Mouse (Mus musculus): Measurements from ENCODE around the gene Olfr221.

DNA sequence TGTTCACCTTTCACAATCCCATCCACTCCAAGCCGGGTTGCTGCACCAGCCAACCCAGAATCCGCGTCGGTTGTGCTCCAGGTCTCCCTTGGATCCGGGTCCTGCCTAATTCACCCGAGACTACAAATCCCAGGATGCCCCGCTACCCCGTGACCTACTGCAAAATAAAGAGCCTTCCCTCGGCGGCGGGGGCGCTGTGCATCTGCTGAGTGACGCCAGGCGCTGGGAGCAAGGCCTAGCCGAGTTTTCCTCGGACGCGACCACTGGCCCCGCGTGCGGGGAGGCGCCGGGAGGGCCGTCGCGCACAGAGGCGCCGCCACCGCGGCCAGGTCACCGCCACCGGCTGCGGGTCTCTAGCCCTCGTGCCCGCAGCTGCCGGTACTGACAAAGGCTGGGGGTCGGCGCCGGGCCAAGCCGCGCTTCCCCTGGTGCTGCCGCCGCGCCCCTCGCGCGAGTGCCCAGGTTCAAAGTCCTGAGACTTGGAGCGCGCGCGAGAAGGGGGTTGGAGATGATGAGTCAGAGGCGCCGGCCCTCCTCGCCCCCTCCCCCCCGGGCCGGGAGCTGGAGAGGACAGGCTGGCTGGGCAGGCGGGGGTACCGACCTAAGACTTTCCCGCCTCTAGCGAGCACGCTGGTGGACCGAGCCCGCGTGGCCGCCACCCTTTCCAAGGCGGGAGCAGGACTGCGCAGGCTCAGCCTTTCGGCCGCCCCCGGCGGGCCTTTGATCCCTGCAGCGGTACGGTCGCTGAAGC lies 22.5 kb downstream of the Olfr221 start:
- TF ChIP-seq CTCF (IDR thresholded peaks at IDR 0.05; ENCODE audit: low read depth): peak; percentile 77
- 0 out of 2 replicates have a peak, but pooled peaks have one; percentile 10 for TF ChIP-seq EP300 (IDR thresholded peaks at IDR 0.05; ENCODE audit: low read depth)

Measured in liver, postnatal 0 days (tissue).